Mouse (Mus musculus): ENCODE results near the gene Nploc4. TPM values are rescaled to one million over a fixed set of nuclear protein-coding genes. Genes with fewer than 3 reads are reported as not detected.
"Not testable (repeated sequence)": the region's sequence is repeated elsewhere in the genome, so short reads cannot be mapped to it uniquely, and the experiment has no call there.

Gene Nploc4
- total RNA-seq, 2 experiments from 2014 or later: 53.0 to 59.3 TPM

GRCm38 (mm10) chr11:120445475-120445874 is 8.0 kb upstream of the Nploc4 start:
- intact Hi-C loops (cut with DNase I): no loop called here
- no peak for DNase-seq (ENCODE audit: low spot score)

- DNase-seq (ENCODE audit: low spot score): no peak
- intact Hi-C loops (cut with DNase I): no loop called here
Observed at GRCm38 (mm10) chr11:120444106-120444505, 6.6 kb upstream of the Nploc4 start.

- intact Hi-C loops (cut with DNase I): no loop called here
- DNase-seq (ENCODE audit: low spot score): no peak
Observed at GRCm38 (mm10) chr11:120442765-120443280, 5.3 kb upstream of the Nploc4 start.

- DNase-seq (ENCODE audit: low spot score): no peak
- intact Hi-C loops (cut with DNase I): no loop called here
Observed at GRCm38 (mm10) chr11:120442344-120442743, 4.8 kb upstream of the Nploc4 start, which contains the start of gene Tspan10. Gene Tspan10 (plus strand): TSS chr11:120442644.

GRCm38 (mm10) chr11:120437857-120438385 is 413 bp upstream of the Nploc4 start:
- intact Hi-C loops (cut with DNase I): no loop called here

GRCm38 (mm10) chr11:120426727-120427126 is 10.8 kb downstream of the Nploc4 start:
- intact Hi-C loops (cut with DNase I): no loop called here

More at GRCm38 (mm10) chr11:120437857-120438385, 413 bp upstream of the Nploc4 start:
- no peak for DNase-seq (ENCODE audit: low spot score)

GRCm38 (mm10) chr11:120423569-120424295 is 13.8 kb downstream of the Nploc4 start:
- DNase-seq (ENCODE audit: low spot score): no peak
- intact Hi-C loops (cut with DNase I): loop anchor here (5.0 kb wide), 3 partner anchors 46 to 311 kb away; partner anchors contain the start of gene Faap100

More at GRCm38 (mm10) chr11:120426727-120427126, 10.8 kb downstream of the Nploc4 start:
- DNase-seq (ENCODE audit: low spot score): no peak

GRCm38 (mm10) chr11:120422651-120423568 is 14.6 kb downstream of the Nploc4 start:
- DNase-seq (ENCODE audit: low spot score): no peak
- intact Hi-C loops (cut with DNase I): loop anchor here (5.0 kb wide), 3 partner anchors 46 to 311 kb away; partner anchors contain the start of gene Faap100

GRCm38 (mm10) chr11:120418592-120418991 is 18.9 kb downstream of the Nploc4 start:
- DNase-seq (ENCODE audit: low spot score): no peak
- intact Hi-C loops (cut with DNase I): no loop called here

GRCm38 (mm10) chr11:120417852-120418251 is 19.7 kb downstream of the Nploc4 start:
- no peak for DNase-seq (ENCODE audit: low spot score)
- intact Hi-C loops (cut with DNase I): no loop called here

- DNase-seq (ENCODE audit: low spot score); intact Hi-C loops (cut with DNase I): not testable (repeated sequence)
Observed at GRCm38 (mm10) chr11:120413621-120414020, 23.9 kb downstream of the Nploc4 start.

- no peak for DNase-seq (ENCODE audit: low spot score)
- intact Hi-C loops (cut with DNase I): no loop called here
Observed at GRCm38 (mm10) chr11:120406445-120406844, 31.1 kb downstream of the Nploc4 start.

GRCm38 (mm10) chr11:120405867-120406266 is 31.6 kb downstream of the Nploc4 start:
- intact Hi-C loops (cut with DNase I): no loop called here

GRCm38 (mm10) chr11:120404814-120405213 is 32.7 kb downstream of the Nploc4 start:
- intact Hi-C loops (cut with DNase I): no loop called here

More at GRCm38 (mm10) chr11:120405867-120406266, 31.6 kb downstream of the Nploc4 start:
- DNase-seq (ENCODE audit: low spot score): no peak

GRCm38 (mm10) chr11:120399319-120399718 is 38.2 kb downstream of the Nploc4 start:
- no peak for DNase-seq (ENCODE audit: low spot score)
- intact Hi-C loops (cut with DNase I): no loop called here

More at GRCm38 (mm10) chr11:120404814-120405213, 32.7 kb downstream of the Nploc4 start:
- DNase-seq (ENCODE audit: low spot score): no peak

GRCm38 (mm10) chr11:120397602-120398001 is 39.9 kb downstream of the Nploc4 start:
- intact Hi-C loops (cut with DNase I): no loop called here
- DNase-seq (ENCODE audit: low spot score): no peak

- no peak for DNase-seq (ENCODE audit: low spot score)
- intact Hi-C loops (cut with DNase I): no loop called here
Observed at GRCm38 (mm10) chr11:120395661-120396060, 41.8 kb downstream of the Nploc4 start.

- intact Hi-C loops (cut with DNase I): no loop called here
Observed at GRCm38 (mm10) chr11:120388580-120388979, 48.9 kb downstream of the Nploc4 start.

GRCm38 (mm10) chr11:120387157-120387556 is 50.4 kb downstream of the Nploc4 start:
- no peak for DNase-seq (ENCODE audit: low spot score)
- intact Hi-C loops (cut with DNase I): no loop called here

More at GRCm38 (mm10) chr11:120388580-120388979, 48.9 kb downstream of the Nploc4 start:
- DNase-seq (ENCODE audit: low spot score): no peak

GRCm38 (mm10) chr11:120386632-120387031 is 50.9 kb downstream of the Nploc4 start:
- DNase-seq (ENCODE audit: low spot score): no peak
- intact Hi-C loops (cut with DNase I): no loop called here
